Mouse (Mus musculus) liver, embryonic 11.5 days (tissue): ENCODE data around the gene Hivep1. TPM values are rescaled to one million over a fixed set of nuclear protein-coding genes. Genes with fewer than 3 reads are reported as not detected.

Experiments used
- ATAC-seq: fragments of 200-750 bp; cut with Nextera tagmentation; replicated peaks from 2 replicates; pipeline ENCODE4 v1.8.0; 2017; ENCODE audit warnings: moderate number of reproducible peaks, mild to moderate bottlenecking, moderate TSS enrichment, moderate library complexity; ENCODE audit not compliant: low FRiP score
- DNase-seq: peaks from one replicate; pipeline ENCODE4 v3.0.0-alpha.2; 2017; ENCODE audit warnings: low spot score
- H3K27ac ChIP-seq: fragments of 300-500 bp; sonication (generic); 2 replicates; pipeline ENCODE4 v1.5.1; 2014; ENCODE audit warnings: mild to moderate bottlenecking, low read depth, low read length, control low read depth
- H3K27me3 ChIP-seq: fragments of 300-500 bp; sonication (generic); replicated peaks from 2 replicates; pipeline ENCODE4 v1.6.1; 2014; ENCODE audit warnings: low read length, mixed read lengths; ENCODE audit not compliant: control insufficient read depth, insufficient read depth
- H3K36me3 ChIP-seq: fragments of 300-500 bp; sonication (generic); 2 replicates; pipeline ENCODE4 v1.6.1; 2014; ENCODE audit warnings: mild to moderate bottlenecking, low read length, moderate library complexity, mixed read lengths; ENCODE audit not compliant: control insufficient read depth, insufficient read depth
- H3K4me1 ChIP-seq: fragments of 300-500 bp; sonication (generic); replicated peaks from 2 replicates; pipeline ENCODE4 v1.6.1; 2014; ENCODE audit warnings: low read length, mixed read lengths; ENCODE audit not compliant: control insufficient read depth, insufficient read depth
- H3K4me2 ChIP-seq: fragments of 300-500 bp; sonication (generic); 2 replicates; pipeline ENCODE4 v1.6.1; 2014; ENCODE audit warnings: mild to moderate bottlenecking, control low read depth, moderate library complexity
- H3K4me3 ChIP-seq: fragments of 300-500 bp; sonication (generic); 2 replicates; pipeline ENCODE4 v1.5.1; 2014; ENCODE audit warnings: low read depth, low read length, control low read depth
- H3K9ac ChIP-seq: fragments of 300-500 bp; sonication (generic); 2 replicates; pipeline ENCODE4 v1.6.1; 2014; ENCODE audit warnings: low read depth, low read length, control low read depth
- H3K9me3 ChIP-seq: fragments of 300-500 bp; sonication (generic); 2 replicates; pipeline ENCODE4 v1.6.1; 2016; ENCODE audit warnings: low read length, inconsistent platforms, mixed read lengths; ENCODE audit not compliant: control insufficient read depth
- WGBS: fragments of 180-500 bp; shearing (Covaris S2); extraction: QIAGEN DNeasy Blood & Tissue Kit; methylation state at CpG from one replicate; pipeline ENCODE4 v1.1.7; 2014; 5-methylcytosine and 5-hydroxymethylcytosine counted together
- polyA plus RNA-seq: library from polyadenylated mRNA; unstranded; fragments of >200 nt; fragmentation: Nextera tagmentation; extraction: Ambion mirVana; gene quantifications from 2 replicates; pipeline ENCODE4 v1.2.1, GENCODE M21; 2014

Hivep1 gene
- polyA plus RNA-seq, 1 experiment from 2014 or later: 6.7 TPM

DNA sequence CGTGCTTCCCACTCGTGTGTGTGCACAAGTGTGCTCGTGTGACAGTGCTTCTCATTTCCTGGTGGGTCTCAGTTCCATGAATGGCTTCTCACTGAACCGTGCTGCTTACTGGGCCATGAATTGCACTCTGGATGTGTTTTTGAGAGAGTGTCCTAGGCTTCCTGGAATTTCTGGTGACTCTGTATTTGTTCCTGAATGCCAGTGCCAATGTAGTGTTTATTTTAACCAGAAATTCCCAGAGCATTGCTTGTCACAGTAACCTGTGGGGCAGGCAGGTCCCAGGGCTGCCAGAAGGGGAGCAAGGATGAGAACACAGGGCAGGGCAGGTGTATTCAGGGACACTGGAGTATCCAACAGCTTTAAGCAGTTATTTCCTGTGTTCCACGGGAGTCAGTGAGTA is 36.5 kb downstream of the Hivep1 start:
- DNase-seq: no peak
- Histone ChIP-seq H3K27me3 (no peaks in the 10 kb centered on the region), H3K4me3 (no peak overlapping the region), H3K27ac (0 out of 2 replicates have a peak overlapping the region, but pooled peaks have one; percentile 25), H3K9me3 (no peaks in the 10 kb centered on the region), H3K36me3 (no peaks in the 10 kb centered on the region), H3K4me2 (no peak overlapping the region), H3K4me1 (peaks cover 2% of the 10 kb centered on the region; the same call in 1 of the 2 replicates), H3K9ac (no peak overlapping the region)
- no peak for ATAC-seq
- 70% methylated on average over 5 of the region's 5 CpGs for WGBS

DNA sequence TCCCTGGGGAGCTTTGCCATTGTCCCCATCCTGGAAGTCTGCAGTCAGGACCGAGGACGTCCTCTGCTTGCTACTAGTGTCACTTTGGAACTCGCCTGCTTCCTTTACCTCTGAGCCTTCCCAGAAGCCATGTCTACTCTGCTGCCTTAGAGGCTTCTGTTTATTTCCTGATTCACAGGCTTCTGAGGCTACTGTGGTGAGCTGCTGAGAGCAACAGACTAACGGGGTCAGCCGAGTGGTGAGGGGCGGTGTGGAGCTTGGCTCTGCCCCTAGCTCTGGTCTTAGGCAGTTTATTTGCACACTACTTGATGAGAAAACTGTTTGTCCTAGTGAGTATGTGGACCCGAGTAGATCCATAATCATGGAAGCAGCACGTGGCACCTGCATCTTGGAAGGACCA is 37.2 kb downstream of the Hivep1 start:
- ATAC-seq: no peak
- Histone ChIP-seq H3K9me3 (no peaks in the 10 kb centered on the region), H3K4me2 (no peak overlapping the region), H3K36me3 (no peaks in the 10 kb centered on the region), H3K9ac (no peak overlapping the region), H3K4me3 (no peak overlapping the region), H3K4me1 (peaks cover 8% of the 10 kb centered on the region), H3K27ac (no peak overlapping the region), H3K27me3 (no peaks in the 10 kb centered on the region)
- DNase-seq: no peak
- WGBS: 57% methylated on average over 8 of the region's 8 CpGs

DNA sequence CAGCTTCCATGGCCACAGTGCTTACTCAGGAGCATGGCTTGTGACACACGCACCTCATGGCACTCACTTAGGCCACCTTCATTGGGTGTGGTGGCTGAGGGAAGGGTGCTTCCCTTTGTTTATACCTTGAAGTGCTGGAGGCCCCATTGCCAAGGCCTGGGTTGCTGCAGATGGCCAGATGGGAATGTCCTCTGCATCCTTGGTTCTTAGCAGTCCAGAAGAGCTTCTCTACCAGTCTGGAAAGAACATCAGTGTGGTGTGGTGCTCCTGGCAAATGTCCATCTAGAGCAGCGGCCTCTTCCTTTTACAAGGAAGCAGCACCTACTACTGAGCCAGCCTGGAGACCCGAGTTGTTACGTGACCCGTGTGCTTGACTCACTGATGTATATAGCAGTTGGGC is 38.9 kb downstream of the Hivep1 start:
- H3K9me3 ChIP-seq: no peaks in the 10 kb centered on the region
- no peak for ATAC-seq
- H3K36me3 ChIP-seq: no peaks in the 10 kb centered on the region
- H3K4me3 ChIP-seq: no peak overlapping the region
- H3K27ac ChIP-seq: no peak overlapping the region
- 86% methylated on average over 5 of the region's 5 CpGs for WGBS
- no peak overlapping the region for H3K9ac ChIP-seq
- peaks cover 10% of the 10 kb centered on the region for H3K4me1 ChIP-seq
- no peaks in the 10 kb centered on the region for H3K27me3 ChIP-seq
- H3K4me2 ChIP-seq: no peak overlapping the region
- no peak for DNase-seq

DNA sequence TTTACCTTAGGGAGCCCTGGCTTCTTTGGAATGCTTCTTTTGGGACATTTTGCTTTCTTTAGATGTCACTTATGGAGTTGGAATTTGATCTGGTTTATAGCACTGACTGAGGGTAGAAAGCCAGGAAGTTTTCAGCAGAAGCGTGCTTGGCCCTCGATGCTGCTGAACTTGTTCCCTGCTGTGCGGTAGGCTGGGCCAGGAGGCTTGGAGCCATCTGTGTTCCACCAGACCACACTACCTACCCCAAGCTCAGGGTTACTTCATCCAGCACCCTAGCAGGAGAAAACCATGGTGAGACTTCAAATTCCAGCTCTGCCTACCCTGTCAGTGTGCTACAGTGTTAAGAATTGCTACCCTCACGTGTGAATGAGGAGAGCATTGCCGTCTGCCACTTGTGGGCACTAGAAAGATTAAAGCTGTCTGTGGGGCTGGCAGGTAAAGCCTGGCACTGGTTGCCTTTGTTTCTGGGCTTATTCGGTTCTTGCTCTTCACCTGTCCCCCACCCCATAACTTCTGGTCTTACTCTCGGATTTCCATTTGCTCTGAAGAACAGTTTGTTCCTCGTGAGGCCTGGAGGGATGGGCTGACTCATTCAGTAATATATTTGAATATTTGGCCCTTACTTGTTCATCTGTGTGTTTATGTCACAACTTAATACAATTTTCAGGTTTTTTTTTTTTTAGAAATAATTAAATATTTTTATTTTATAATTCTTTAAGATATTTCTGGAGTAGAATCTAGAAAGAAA is 40.7 kb downstream of the Hivep1 start:
- DNase-seq (no peak), ATAC-seq (no peak)
- Histone ChIP-seq H3K4me3 (no peak overlapping the region), H3K27me3 (no peaks in the 10 kb centered on the region), H3K4me1 (peaks cover 16% of the 10 kb centered on the region), H3K27ac (peak overlapping the region; percentile 16; the same call in 1 of the 2 replicates), H3K9ac (no peak overlapping the region), H3K4me2 (no peak overlapping the region), H3K9me3 (no peaks in the 10 kb centered on the region), H3K36me3 (no peaks in the 10 kb centered on the region)
- 60% methylated on average over 8 of the region's 8 CpGs for WGBS

DNA sequence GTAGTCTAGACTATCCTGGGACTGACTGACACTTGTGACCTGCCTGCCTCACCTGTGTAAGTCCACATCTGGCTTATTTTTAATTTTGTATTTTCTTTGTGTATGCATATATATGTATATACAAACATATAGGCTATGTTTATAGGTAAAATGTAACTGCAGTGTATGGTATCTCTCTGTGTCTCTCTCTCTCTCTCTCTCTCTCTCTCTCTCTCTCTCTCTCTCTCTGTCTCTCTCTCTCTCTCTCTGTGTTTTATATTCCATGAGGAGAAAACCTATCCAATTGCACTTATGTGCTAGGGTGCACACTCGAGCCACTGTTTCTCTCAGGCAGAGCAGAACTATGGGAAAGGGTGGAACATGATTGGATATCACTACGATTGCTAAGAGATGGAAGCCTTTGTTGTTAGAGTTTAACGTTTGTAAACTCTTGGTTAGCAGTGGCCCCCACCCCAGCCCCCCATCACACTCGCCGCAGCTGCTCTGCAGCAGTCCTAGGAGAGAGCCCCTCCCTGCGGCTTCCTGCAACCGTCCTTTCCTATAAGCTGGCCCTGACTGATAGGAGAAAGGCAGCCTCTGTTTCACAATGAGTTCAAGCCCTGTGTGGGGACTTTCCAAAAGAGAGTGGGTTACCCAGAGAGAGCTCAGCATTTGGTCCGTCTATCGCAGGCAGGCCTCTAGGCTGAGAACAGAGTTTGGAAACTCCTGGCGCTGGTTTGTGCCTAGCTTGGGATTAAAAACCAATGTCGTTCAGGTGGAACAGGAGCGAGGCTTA is 41.6 kb downstream of the Hivep1 start:
- DNase-seq: peak; percentile 67
- H3K4me1 ChIP-seq: peaks cover 15% of the 10 kb centered on the region
- H3K9me3 ChIP-seq: no peaks in the 10 kb centered on the region
- 0 out of 2 replicates have a peak overlapping the region, but pooled peaks have one; percentile 13 for H3K9ac ChIP-seq
- H3K4me2 ChIP-seq: peak overlapping the region; percentile 32; the same call in 1 of the 2 replicates
- no peaks in the 10 kb centered on the region for H3K27me3 ChIP-seq
- no peaks in the 10 kb centered on the region for H3K36me3 ChIP-seq
- 40% methylated on average over 12 of the region's 12 CpGs for WGBS
- peak; percentile 91 for ATAC-seq
- H3K27ac ChIP-seq: peak overlapping the region; percentile 80
- no peak overlapping the region for H3K4me3 ChIP-seq

DNA sequence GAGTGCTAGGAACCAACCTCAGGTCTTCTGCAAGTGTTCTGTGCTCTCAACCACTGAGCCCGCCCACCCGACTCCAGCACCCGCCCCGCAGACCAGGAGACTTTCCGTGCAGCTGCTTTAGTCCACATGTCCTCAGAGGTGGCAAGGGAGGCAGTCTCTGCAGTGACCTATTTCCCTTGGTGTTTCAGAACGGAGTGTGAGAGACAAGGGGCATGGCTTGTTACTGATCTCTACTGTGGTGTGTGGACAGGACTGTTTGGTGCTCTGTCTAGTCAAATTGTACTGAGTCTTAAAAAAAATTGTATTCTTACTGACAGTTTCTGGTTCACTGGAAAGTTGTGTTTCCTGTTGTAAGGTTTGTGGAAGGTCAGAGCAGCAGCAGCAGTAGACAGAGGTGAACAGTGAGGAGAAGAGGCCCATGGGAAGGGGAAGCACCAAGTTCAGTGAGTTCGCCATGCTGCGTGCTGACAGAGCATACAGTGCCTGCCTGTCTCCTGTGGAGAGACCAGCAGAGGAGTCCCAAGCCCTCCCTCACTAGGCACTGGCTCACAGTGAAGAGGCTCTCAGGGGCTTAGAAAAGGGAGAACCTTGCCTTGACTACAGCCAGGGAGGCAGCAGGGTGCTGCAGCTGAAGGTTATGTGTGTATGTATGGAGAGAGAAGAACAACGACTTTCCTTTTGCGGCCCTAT is 44.1 kb downstream of the Hivep1 start:
- no peaks in the 10 kb centered on the region for H3K9me3 ChIP-seq
- ATAC-seq (peak; percentile 48), DNase-seq (no peak)
- peak overlapping the region; percentile 49 for H3K4me2 ChIP-seq
- 56% methylated on average over 10 of the region's 10 CpGs for WGBS
- H3K27ac ChIP-seq: peak overlapping the region; percentile 56
- peak overlapping the region; percentile 55 for H3K9ac ChIP-seq
- 0 out of 2 replicates have a peak overlapping the region, but pooled peaks have one; percentile 1 for H3K4me3 ChIP-seq
- H3K27me3 ChIP-seq: no peaks in the 10 kb centered on the region
- H3K36me3 ChIP-seq: no peaks in the 10 kb centered on the region
- H3K4me1 ChIP-seq: peaks cover 25% of the 10 kb centered on the region

DNA sequence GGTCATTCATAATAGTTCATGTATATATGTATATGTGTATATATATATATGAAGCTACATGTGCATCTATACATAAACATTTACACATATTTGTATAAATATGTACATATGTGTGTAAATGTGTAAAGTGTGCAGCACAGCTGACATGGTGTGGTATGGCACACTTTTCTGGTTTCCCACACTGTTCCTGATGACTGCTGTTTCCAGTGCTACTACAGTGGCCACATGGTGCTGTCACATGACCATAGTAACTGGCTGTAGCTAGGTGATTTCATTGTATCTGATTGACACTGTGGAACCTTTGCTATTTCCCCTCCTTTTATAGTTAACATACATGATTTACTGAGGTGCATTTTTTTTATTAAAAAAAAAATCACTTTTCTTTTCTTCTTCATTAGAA is 45.3 kb downstream of the Hivep1 start:
- Histone ChIP-seq H3K36me3 (no peaks in the 10 kb centered on the region), H3K4me1 (peaks cover 33% of the 10 kb centered on the region), H3K27me3 (no peaks in the 10 kb centered on the region), H3K4me3 (no peak overlapping the region), H3K4me2 (no peak overlapping the region), H3K9me3 (no peaks in the 10 kb centered on the region), H3K9ac (no peak overlapping the region), H3K27ac (no peak overlapping the region)
- no peak for DNase-seq
- no peak for ATAC-seq

DNA sequence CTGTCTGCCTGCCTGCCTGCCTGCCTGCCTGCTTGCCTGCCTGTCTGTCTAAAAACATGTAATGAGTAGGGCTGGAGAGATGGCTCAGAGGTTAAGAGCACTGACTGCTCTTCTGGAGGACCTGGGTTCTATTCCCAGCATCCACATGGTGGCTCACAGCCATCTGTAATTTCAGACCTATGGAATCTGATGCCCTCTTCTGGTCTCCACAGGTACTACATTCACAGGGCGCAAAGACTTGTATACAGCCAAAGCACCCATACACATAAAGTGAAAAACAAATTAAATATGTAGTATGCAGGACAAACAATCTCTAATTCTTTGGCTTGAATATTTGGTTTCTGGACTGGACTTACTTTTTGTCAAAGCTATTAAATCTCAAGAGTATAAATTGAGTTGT is 46.7 kb downstream of the Hivep1 start:
- Histone ChIP-seq H3K4me3 (no peak overlapping the region), H3K36me3 (no peaks in the 10 kb centered on the region), H3K4me1 (peaks cover 42% of the 10 kb centered on the region), H3K27me3 (no peaks in the 10 kb centered on the region), H3K9me3 (no peaks in the 10 kb centered on the region), H3K4me2 (no peak overlapping the region), H3K27ac (no peak overlapping the region), H3K9ac (no peak overlapping the region)
- DNase-seq (no peak), ATAC-seq (no peak)
- WGBS: 95% methylated on average over 1 of the region's 1 CpGs
